Mouse (Mus musculus): ENCODE results near the gene Prmt7. TPM values are rescaled to one million over a fixed set of nuclear protein-coding genes. Genes with fewer than 3 reads are reported as not detected.

The Prmt7 gene
- total and polyA plus RNA-seq, 2 experiments: 9.9 to 12.0 TPM

GRCm38 (mm10) chr8:106287445-106287844, 76.7 kb downstream of the Prmt7 start:
- peak overlapping the region; percentile 38 for H3K27ac ChIP-seq (replicated peaks; ENCODE audit: insufficient read depth, low read depth, low read length)
- DNase-seq (ENCODE audit: extremely low read depth, low read depth, low spot score): peak; percentile 61
- H3K4me3 ChIP-seq (ENCODE audit: insufficient read depth, low read depth, low read length): no peak overlapping the region
- no peak overlapping the region for H3K9ac ChIP-seq (ENCODE audit: low read depth, low read length)
- H3K79me2 ChIP-seq (ENCODE audit: control insufficient read depth, insufficient read depth, low read length): no peaks in the 10 kb centered on the region
- TF ChIP-seq POLR2A (IDR thresholded peaks at IDR 0.05; ENCODE audit: extremely low read depth, insufficient read depth, low read length) (no peak), CTCF (IDR thresholded peaks at IDR 0.05; ENCODE audit: low read depth, low read length) (no peak)
- H3K4me1 ChIP-seq (ENCODE audit: control insufficient read depth, insufficient read depth, low read length): peaks cover 8% of the 10 kb centered on the region
- no peaks in the 10 kb centered on the region for H3K36me3 ChIP-seq (ENCODE audit: control insufficient read depth, insufficient read depth, low read length)
- H3K27me3 ChIP-seq (ENCODE audit: control insufficient read depth, insufficient read depth, low read length): no peaks in the 10 kb centered on the region
- 19% methylated on average over 2 of the region's 2 CpGs for WGBS

- Histone ChIP-seq H3K4me3 (ENCODE audit: insufficient read depth, low read depth, low read length) (no peak overlapping the region), H3K9ac (ENCODE audit: low read depth, low read length) (no peak overlapping the region), H3K4me1 (ENCODE audit: control insufficient read depth, insufficient read depth, low read length) (peaks cover 8% of the 10 kb centered on the region), H3K79me2 (ENCODE audit: control insufficient read depth, insufficient read depth, low read length) (no peaks in the 10 kb centered on the region), H3K36me3 (ENCODE audit: control insufficient read depth, insufficient read depth, low read length) (no peaks in the 10 kb centered on the region), H3K27me3 (ENCODE audit: control insufficient read depth, insufficient read depth, low read length) (no peaks in the 10 kb centered on the region), H3K27ac (replicated peaks; ENCODE audit: insufficient read depth, low read depth, low read length) (no peak overlapping the region)
- WGBS: 58% methylated on average over 3 of the region's 3 CpGs
- DNase-seq (ENCODE audit: extremely low read depth, low read depth, low spot score): no peak
- TF ChIP-seq CTCF (IDR thresholded peaks at IDR 0.05; ENCODE audit: low read depth, low read length) (no peak), POLR2A (IDR thresholded peaks at IDR 0.05; ENCODE audit: extremely low read depth, insufficient read depth, low read length) (no peak)
Measured at GRCm38 (mm10) chr8:106288732-106289131, 78.0 kb downstream of the Prmt7 start.

GRCm38 (mm10) chr8:106289464-106289863, 78.7 kb downstream of the Prmt7 start:
- no peak for TF ChIP-seq POLR2A (IDR thresholded peaks at IDR 0.05; ENCODE audit: extremely low read depth, insufficient read depth, low read length)
- no peak for TF ChIP-seq CTCF (IDR thresholded peaks at IDR 0.05; ENCODE audit: low read depth, low read length)
- Histone ChIP-seq H3K4me1 (ENCODE audit: control insufficient read depth, insufficient read depth, low read length) (peaks cover 8% of the 10 kb centered on the region), H3K9ac (ENCODE audit: low read depth, low read length) (no peak overlapping the region), H3K27me3 (ENCODE audit: control insufficient read depth, insufficient read depth, low read length) (no peaks in the 10 kb centered on the region), H3K4me3 (ENCODE audit: insufficient read depth, low read depth, low read length) (no peak overlapping the region), H3K79me2 (ENCODE audit: control insufficient read depth, insufficient read depth, low read length) (no peaks in the 10 kb centered on the region), H3K27ac (replicated peaks; ENCODE audit: insufficient read depth, low read depth, low read length) (no peak overlapping the region), H3K36me3 (ENCODE audit: control insufficient read depth, insufficient read depth, low read length) (no peaks in the 10 kb centered on the region)
- 64% methylated on average over 7 of the region's 7 CpGs for WGBS
- no peak for DNase-seq (ENCODE audit: extremely low read depth, low read depth, low spot score)

- peaks cover 2% of the 10 kb centered on the region; the same call in 1 of the 2 replicates for H3K4me1 ChIP-seq (ENCODE audit: control insufficient read depth, insufficient read depth, low read length)
- TF ChIP-seq POLR2A (IDR thresholded peaks at IDR 0.05; ENCODE audit: extremely low read depth, insufficient read depth, low read length) (no peak), CTCF (IDR thresholded peaks at IDR 0.05; ENCODE audit: low read depth, low read length) (no peak)
- no peak overlapping the region for H3K9ac ChIP-seq (ENCODE audit: low read depth, low read length)
- no peaks in the 10 kb centered on the region for H3K36me3 ChIP-seq (ENCODE audit: control insufficient read depth, insufficient read depth, low read length)
- no peak for DNase-seq (ENCODE audit: extremely low read depth, low read depth, low spot score)
- 86% methylated on average over 20 of the region's 20 CpGs for WGBS
- H3K79me2 ChIP-seq (ENCODE audit: control insufficient read depth, insufficient read depth, low read length): no peaks in the 10 kb centered on the region
- H3K4me3 ChIP-seq (ENCODE audit: insufficient read depth, low read depth, low read length): no peak overlapping the region
- no peaks in the 10 kb centered on the region for H3K27me3 ChIP-seq (ENCODE audit: control insufficient read depth, insufficient read depth, low read length)
- H3K27ac ChIP-seq (replicated peaks; ENCODE audit: insufficient read depth, low read depth, low read length): no peak overlapping the region
Measured at GRCm38 (mm10) chr8:106292484-106293396, 82.0 kb downstream of the Prmt7 start.

GRCm38 (mm10) chr8:106298261-106298660, 87.5 kb downstream of the Prmt7 start:
- 70% methylated on average over 5 of the region's 5 CpGs for whole genome bisulfite sequencing
- Histone ChIP-seq H3K79me2 (ENCODE audit: control insufficient read depth, insufficient read depth, low read length) (no peaks in the 10 kb centered on the region), H3K36me3 (ENCODE audit: control insufficient read depth, insufficient read depth, low read length) (no peaks in the 10 kb centered on the region), H3K27me3 (ENCODE audit: control insufficient read depth, insufficient read depth, low read length) (no peaks in the 10 kb centered on the region), H3K9ac (ENCODE audit: low read depth, low read length) (no peak overlapping the region), H3K27ac (replicated peaks; ENCODE audit: insufficient read depth, low read depth, low read length) (no peak overlapping the region), H3K4me3 (ENCODE audit: insufficient read depth, low read depth, low read length) (no peak overlapping the region), H3K4me1 (ENCODE audit: control insufficient read depth, insufficient read depth, low read length) (no peaks in the 10 kb centered on the region)
- no peak for DNase-seq (ENCODE audit: extremely low read depth, low read depth, low spot score)
- TF ChIP-seq POLR2A (IDR thresholded peaks at IDR 0.05; ENCODE audit: extremely low read depth, insufficient read depth, low read length) (no peak), CTCF (IDR thresholded peaks at IDR 0.05; ENCODE audit: low read depth, low read length) (no peak)

- peaks cover 3% of the 10 kb centered on the region for H3K4me1 ChIP-seq (ENCODE audit: control insufficient read depth, insufficient read depth, low read length)
- WGBS: 68% methylated on average over 1 of the region's 1 CpGs
- no peaks in the 10 kb centered on the region for H3K36me3 ChIP-seq (ENCODE audit: control insufficient read depth, insufficient read depth, low read length)
- H3K27ac ChIP-seq (replicated peaks; ENCODE audit: insufficient read depth, low read depth, low read length): no peak overlapping the region
- no peak overlapping the region for H3K9ac ChIP-seq (ENCODE audit: low read depth, low read length)
- no peak for TF ChIP-seq CTCF (IDR thresholded peaks at IDR 0.05; ENCODE audit: low read depth, low read length)
- TF ChIP-seq POLR2A (IDR thresholded peaks at IDR 0.05; ENCODE audit: extremely low read depth, insufficient read depth, low read length): no peak
- DNase-seq (ENCODE audit: extremely low read depth, low read depth, low spot score): no peak
- no peaks in the 10 kb centered on the region for H3K79me2 ChIP-seq (ENCODE audit: control insufficient read depth, insufficient read depth, low read length)
- no peaks in the 10 kb centered on the region for H3K27me3 ChIP-seq (ENCODE audit: control insufficient read depth, insufficient read depth, low read length)
- H3K4me3 ChIP-seq (ENCODE audit: insufficient read depth, low read depth, low read length): no peak overlapping the region
Measured at GRCm38 (mm10) chr8:106298846-106299245, 88.1 kb downstream of the Prmt7 start.
